Mouse (Mus musculus) cortical plate, adult 2 months (tissue): ENCODE data around the gene Cd276.

ENCODE experiments used
- CTCF ChIP-seq: fragments of 200-500 bp; IDR thresholded peaks from 2 replicates; pipeline ENCODE4 v1.5.1; 2011; ENCODE audit warnings: mild to moderate bottlenecking, control low read depth, low read length; ENCODE audit not compliant: insufficient read depth; ENCODE audit errors: extremely low read depth
- POLR2A ChIP-seq: fragments of 200-500 bp; IDR thresholded peaks from 2 replicates; pipeline ENCODE4 v1.6.1; 2011; ENCODE audit warnings: mild to moderate bottlenecking, low read length, control low read depth; ENCODE audit not compliant: insufficient read depth; ENCODE audit errors: extremely low read depth

DNA sequence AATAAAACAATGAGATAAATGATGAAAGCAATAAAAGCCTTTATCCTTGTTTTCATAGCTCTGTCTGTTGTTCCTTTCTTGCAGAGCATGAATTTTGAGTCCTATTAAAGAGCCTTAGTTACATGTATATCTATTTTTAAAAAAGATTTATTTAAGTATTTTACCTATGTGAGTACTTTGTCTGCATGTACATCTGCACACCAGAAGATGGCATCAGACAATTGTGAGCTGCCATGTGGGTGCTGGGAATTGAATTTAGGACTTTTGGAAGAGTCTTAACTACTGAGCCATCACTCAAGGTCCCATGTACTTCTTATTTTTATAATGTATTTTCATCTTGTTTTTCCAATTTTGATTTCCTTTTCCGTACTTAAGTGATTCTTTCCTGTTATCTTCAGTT, 40.1 kb upstream of the Cd276 start:
- TF ChIP-seq POLR2A (no peak), CTCF (no peak)
